Mouse (Mus musculus) stomach, embryonic 16.5 days (tissue): ENCODE measurements around the gene Sirt4. TPM values are rescaled to one million over a fixed set of nuclear protein-coding genes. Genes with fewer than 3 reads are reported as not detected.
"Not testable (repeated sequence)": the region's sequence is repeated elsewhere in the genome, so short reads cannot be mapped to it uniquely, and the experiment has no call there.

Source experiments
- ATAC-seq: fragments of 200-750 bp; cut with Nextera tagmentation; 2 replicates; pipeline ENCODE4 v1.8.0; 2017; ENCODE audit warnings: moderate number of reproducible peaks, moderate TSS enrichment; ENCODE audit not compliant: insufficient read depth, low FRiP score
- H3K27ac ChIP-seq: fragments of 300-500 bp; sonication (generic); 2 replicates; pipeline ENCODE4 v1.5.1; 2014; ENCODE audit warnings: low read length
- H3K27me3 ChIP-seq: fragments of 300-500 bp; sonication (generic); 2 replicates; pipeline ENCODE4 v1.6.1; 2014; ENCODE audit warnings: low read length, control low read depth, mixed read lengths; ENCODE audit not compliant: control insufficient read depth, insufficient read depth
- H3K36me3 ChIP-seq: fragments of 300-500 bp; sonication (generic); 2 replicates; pipeline ENCODE4 v1.6.1; 2014; ENCODE audit warnings: low read length; ENCODE audit not compliant: control insufficient read depth, insufficient read depth
- H3K4me1 ChIP-seq: fragments of 300-500 bp; sonication (generic); 2 replicates; pipeline ENCODE4 v1.6.1; 2014; ENCODE audit warnings: low read length, control low read depth, mixed read lengths; ENCODE audit not compliant: control insufficient read depth, insufficient read depth
- H3K4me2 ChIP-seq: fragments of 300-500 bp; sonication (generic); 2 replicates; pipeline ENCODE4 v1.6.1; 2014; ENCODE audit warnings: low read depth, low read length, mixed read lengths
- H3K4me3 ChIP-seq: fragments of 300-500 bp; sonication (generic); replicated peaks from 2 replicates; pipeline ENCODE4 v1.5.1; 2014; ENCODE audit warnings: mild to moderate bottlenecking, low read length
- H3K9ac ChIP-seq: fragments of 300-500 bp; sonication (generic); 2 replicates; pipeline ENCODE4 v1.6.1; 2014; ENCODE audit warnings: low read length
- H3K9me3 ChIP-seq: fragments of 300-500 bp; sonication (generic); replicated peaks from 2 replicates; pipeline ENCODE4 v1.6.1; 2016; ENCODE audit warnings: low read length, control low read depth; ENCODE audit not compliant: control insufficient read depth
- WGBS: fragments of 180-500 bp; shearing (Covaris S2); extraction: QIAGEN DNeasy Blood & Tissue Kit; methylation state at CpG from one replicate; pipeline ENCODE4 v1.1.7; 2014; 5-methylcytosine and 5-hydroxymethylcytosine counted together
- polyA plus RNA-seq: library from polyadenylated mRNA; unstranded; fragments of >200 nt; fragmentation: Nextera tagmentation; extraction: Ambion mirVana; gene quantifications from 2 replicates; pipeline ENCODE4 v1.2.1, GENCODE M21; 2015

Gene Sirt4
- polyA plus RNA-seq, 1 experiment from 2014 or later: 28.0 TPM

DNA sequence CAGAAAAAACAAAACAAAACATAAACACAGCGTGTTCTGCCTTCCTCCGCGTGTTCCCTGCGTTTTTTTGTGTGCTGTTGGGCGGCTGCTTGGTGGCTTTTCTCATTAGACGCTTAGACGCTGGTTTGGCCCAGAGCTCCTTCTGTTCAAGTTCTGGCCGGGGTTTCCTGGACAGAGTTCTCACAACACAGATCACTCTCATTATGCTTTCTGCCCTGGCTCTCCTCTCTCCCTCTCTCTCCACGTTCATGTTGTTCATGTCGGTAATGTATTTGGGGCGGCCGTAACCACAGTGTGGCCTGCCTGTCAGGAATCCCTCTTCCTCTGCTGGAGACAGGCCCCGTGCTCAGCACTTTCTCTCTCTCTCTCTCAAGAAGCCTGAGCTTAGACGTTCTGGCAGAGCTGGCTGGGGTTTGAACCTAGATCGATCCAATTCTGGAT is 24.8 kb upstream of the Sirt4 start:
- Histone ChIP-seq H3K4me1 (peaks cover 33% of the 10 kb centered on the region), H3K9ac (peak overlapping the region; percentile 95), H3K4me3 (peak overlapping the region; percentile 93), H3K4me2 (peak overlapping the region; percentile 96), H3K27ac (peak overlapping the region; percentile 77), H3K9me3 (no peaks in the 10 kb centered on the region), H3K36me3 (no peaks in the 10 kb centered on the region), H3K27me3 (no peaks in the 10 kb centered on the region)
- WGBS: 32% methylated on average over 15 of the region's 15 CpGs
- peak; percentile 13; the same call in 1 of the 2 replicates for ATAC-seq

GRCm38 (mm10) chr5:115508859-115509147 is 24.3 kb upstream of the Sirt4 start:
- Histone ChIP-seq H3K4me1 (peaks cover 31% of the 10 kb centered on the region), H3K4me3 (peak overlapping the region; percentile 93), H3K9me3 (no peaks in the 10 kb centered on the region), H3K4me2 (peak overlapping the region; percentile 96), H3K27ac (peak overlapping the region; percentile 77), H3K36me3 (no peaks in the 10 kb centered on the region), H3K27me3 (no peaks in the 10 kb centered on the region), H3K9ac (peak overlapping the region; percentile 95)
- peak; percentile 26; the same call in 1 of the 2 replicates for ATAC-seq
- 41% methylated on average over 10 of the region's 10 CpGs for WGBS

DNA sequence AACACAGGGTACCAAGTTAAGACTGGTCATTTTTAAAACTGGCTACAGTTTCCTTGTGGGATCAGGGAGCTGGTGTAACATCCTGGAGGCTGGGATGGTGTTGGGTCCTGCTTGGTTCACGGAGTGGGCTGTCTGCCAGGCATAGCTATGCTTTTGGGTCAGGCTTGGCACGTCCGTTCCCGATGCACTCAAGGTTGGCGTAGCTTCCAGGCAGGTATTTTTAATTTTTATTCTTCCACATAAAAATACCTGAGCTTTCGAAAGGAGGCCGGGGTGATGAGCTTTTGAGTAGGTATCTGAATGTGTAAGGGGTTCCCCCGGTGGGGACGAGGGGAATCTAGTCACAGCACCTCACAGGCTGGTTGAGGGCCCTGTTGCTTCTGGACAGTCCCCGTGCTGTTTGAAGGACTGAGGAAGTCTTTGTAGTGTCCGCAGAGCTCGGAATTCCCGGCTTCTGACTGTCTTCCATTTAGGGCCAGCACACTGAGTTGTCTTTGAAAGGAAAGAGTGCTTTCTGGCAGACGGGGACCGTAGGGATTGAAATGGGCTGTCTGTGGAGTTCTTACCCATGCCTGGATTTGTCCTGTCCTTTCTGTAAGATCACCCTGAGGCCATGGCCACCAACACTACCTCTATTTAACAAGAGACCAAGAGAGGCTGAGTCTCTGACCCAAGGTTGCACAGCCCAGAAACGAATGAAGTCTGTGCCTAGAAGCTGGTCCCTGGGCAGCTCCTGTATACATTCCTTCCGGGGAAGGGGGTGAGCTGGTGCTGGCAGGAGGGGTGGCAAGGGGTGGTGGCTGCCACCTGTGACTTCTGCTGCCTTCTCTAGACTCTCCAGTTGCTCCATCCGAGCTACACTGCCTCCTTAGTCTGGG is 23.7 kb upstream of the Sirt4 start:
- Histone ChIP-seq H3K27ac (peak overlapping the region; percentile 77), H3K36me3 (no peaks in the 10 kb centered on the region), H3K4me1 (peaks cover 31% of the 10 kb centered on the region), H3K4me3 (peak overlapping the region; percentile 93), H3K9ac (peak overlapping the region; percentile 95), H3K9me3 (no peaks in the 10 kb centered on the region), H3K27me3 (no peaks in the 10 kb centered on the region), H3K4me2 (peak overlapping the region; percentile 96)
- 38% methylated on average over 18 of the region's 18 CpGs for whole genome bisulfite sequencing
- no peak for ATAC-seq

- WGBS: 21% methylated on average over 12 of the region's 12 CpGs
- H3K4me3 ChIP-seq: peak overlapping the region; percentile 93
- no peaks in the 10 kb centered on the region for H3K27me3 ChIP-seq
- peak overlapping the region; percentile 96 for H3K4me2 ChIP-seq
- no peaks in the 10 kb centered on the region for H3K36me3 ChIP-seq
- H3K9ac ChIP-seq: peak overlapping the region; percentile 95
- H3K4me1 ChIP-seq: peaks cover 31% of the 10 kb centered on the region
- peak overlapping the region; percentile 77 for H3K27ac ChIP-seq
- no peaks in the 10 kb centered on the region for H3K9me3 ChIP-seq
- 0 out of 2 replicates have a peak, but pooled peaks have one; percentile 6 for ATAC-seq
Observed at GRCm38 (mm10) chr5:115507267-115507980, 22.9 kb upstream of the Sirt4 start.

DNA sequence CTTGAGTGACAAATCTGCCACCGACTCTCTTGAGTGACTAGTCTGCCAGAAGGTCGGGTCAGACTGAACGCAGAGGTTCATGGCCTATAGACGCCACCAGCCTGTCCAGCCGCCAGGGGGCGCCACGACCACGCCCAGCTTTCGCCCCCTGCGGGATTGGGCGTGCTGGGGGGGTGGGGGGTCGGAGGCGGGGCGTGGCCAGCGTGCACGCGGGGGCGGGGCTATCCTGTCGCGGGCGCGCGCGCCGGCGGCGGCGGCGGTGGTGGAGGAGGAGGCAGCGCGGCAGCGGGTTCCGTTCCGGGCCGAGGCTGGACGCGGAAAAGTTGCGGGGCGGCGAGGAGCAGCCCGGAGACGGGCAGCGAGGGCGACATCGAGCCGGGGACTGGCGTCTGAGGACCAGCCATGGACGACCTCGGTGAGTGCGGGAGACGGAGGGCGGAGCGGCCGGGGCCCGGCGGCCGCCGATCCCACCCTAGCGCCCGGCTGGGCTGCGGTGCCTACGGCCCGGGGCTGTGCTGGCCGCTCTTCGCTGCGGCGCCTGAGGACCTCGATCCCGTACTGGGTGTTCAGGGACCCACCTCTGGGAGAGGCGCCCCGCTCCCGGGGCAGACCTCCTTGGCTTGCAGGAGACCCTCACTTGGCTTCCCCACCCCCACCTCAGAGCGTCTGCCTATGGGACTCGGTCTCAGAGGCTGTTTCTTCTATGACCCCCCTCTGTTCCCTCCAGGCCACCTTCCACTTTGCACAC is 22.1 kb upstream of the Sirt4 start, which contains the start of gene Pxn:
TSS of gene Pxn (plus strand) at position 223 of the 748 bp plus-strand sequence.
- peak; percentile 86 for ATAC-seq
- Histone ChIP-seq H3K4me3 (peak within 1 kb of the TSS; percentile 93), H3K36me3 (no peaks in the 10 kb centered on the region), H3K9me3 (no peaks in the 10 kb centered on the region), H3K4me1 (peaks cover 31% of the 10 kb centered on the region), H3K4me2 (peak within 1 kb of the TSS; percentile 96), H3K27me3 (no peaks in the 10 kb centered on the region), H3K27ac (peak within 1 kb of the TSS; percentile 77), H3K9ac (peak within 1 kb of the TSS; percentile 95)
- under 1% methylated on average over 61 of the region's 74 CpGs for WGBS

DNA sequence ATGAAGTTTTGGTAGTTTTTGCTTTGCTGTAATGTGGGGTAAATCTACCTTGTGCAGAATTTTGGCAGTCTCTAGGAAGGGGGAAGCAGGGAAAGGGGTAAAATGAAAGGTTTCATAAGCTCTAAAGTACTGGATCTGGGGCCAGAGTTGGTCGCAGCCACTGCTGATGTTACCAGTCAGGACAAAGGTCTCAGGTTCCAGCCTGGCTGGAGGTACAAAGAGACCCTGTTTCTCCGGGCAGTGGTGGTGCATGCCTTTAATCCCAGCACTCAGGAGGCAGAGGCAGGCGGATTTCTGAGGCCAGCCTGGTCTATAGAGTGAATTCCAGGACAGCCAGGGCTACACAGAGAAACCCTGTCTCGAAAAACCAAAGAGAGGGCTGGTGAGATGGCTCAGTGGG is 21.1 kb upstream of the Sirt4 start:
- not testable (repeated sequence) for ATAC-seq, H3K4me3 ChIP-seq, H3K27me3 ChIP-seq, H3K27ac ChIP-seq, H3K4me2 ChIP-seq, H3K9ac ChIP-seq, H3K36me3 ChIP-seq, H3K9me3 ChIP-seq
- H3K4me1 ChIP-seq: peaks cover 31% of the 10 kb centered on the region
- 66% methylated on average over 4 of the region's 4 CpGs for WGBS

GRCm38 (mm10) chr5:115503035-115503434 is 18.5 kb upstream of the Sirt4 start:
- no peaks in the 10 kb centered on the region for H3K36me3 ChIP-seq
- no peaks in the 10 kb centered on the region for H3K27me3 ChIP-seq
- no peak overlapping the region for H3K4me3 ChIP-seq
- H3K27ac ChIP-seq: no peak overlapping the region
- H3K4me2 ChIP-seq: no peak overlapping the region
- WGBS: 55% methylated on average over 12 of the region's 12 CpGs
- ATAC-seq: no peak
- no peak overlapping the region for H3K9ac ChIP-seq
- H3K9me3 ChIP-seq: no peaks in the 10 kb centered on the region
- peaks cover 10% of the 10 kb centered on the region for H3K4me1 ChIP-seq

- H3K9me3 ChIP-seq: no peaks in the 10 kb centered on the region
- H3K27me3 ChIP-seq: no peaks in the 10 kb centered on the region
- 80% methylated on average over 12 of the region's 12 CpGs for WGBS
- no peak overlapping the region for H3K4me2 ChIP-seq
- H3K4me1 ChIP-seq: no peaks in the 10 kb centered on the region
- no peak overlapping the region; the same call in 1 of the 2 replicates for H3K27ac ChIP-seq
- H3K36me3 ChIP-seq: no peaks in the 10 kb centered on the region
- no peak overlapping the region for H3K9ac ChIP-seq
- H3K4me3 ChIP-seq: no peak overlapping the region
- no peak for ATAC-seq
Observed at GRCm38 (mm10) chr5:115500383-115500935, 15.9 kb upstream of the Sirt4 start.
